Mouse (Mus musculus) 3T3-L1 (cell line): ENCODE results near the gene Nudcd3.
"Not testable (repeated sequence)": the region's sequence is repeated elsewhere in the genome, so short reads cannot be mapped to it uniquely, and the experiment has no call there.

Experiments
- DNase-seq: peaks from one replicate; pipeline ENCODE4 v3.0.0-alpha.2; 2015; ENCODE audit warnings: low read depth, low spot score

Gene Nudcd3

GRCm38 (mm10) chr11:6123605-6124120 lies 76.6 kb downstream of the Nudcd3 start:
- DNase-seq, result no peak

DNA sequence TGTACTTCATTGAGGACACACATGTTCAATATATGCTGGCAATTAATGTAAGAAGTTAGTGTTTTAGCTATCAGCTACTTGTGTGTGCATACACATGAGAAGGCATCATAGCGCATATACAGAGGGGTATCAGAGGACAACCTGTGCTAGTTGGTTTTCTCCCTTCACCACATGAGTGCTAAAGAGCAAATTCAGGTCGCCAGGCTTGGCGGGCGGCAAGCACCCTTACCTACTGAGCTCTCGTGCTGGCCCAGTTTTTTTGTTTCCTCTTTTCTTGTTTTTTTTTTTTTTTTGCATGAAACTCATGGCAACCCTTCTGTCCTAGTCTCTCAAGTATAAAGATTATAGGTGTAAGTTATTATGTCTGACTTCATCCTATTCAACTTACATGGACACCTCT lies 77.6 kb downstream of the Nudcd3 start:
- DNase-seq, result no peak

- DNase-seq, result no peak
These were observed 79.6 kb downstream of the Nudcd3 start for GRCm38 (mm10) chr11:6120596-6120995.

GRCm38 (mm10) chr11:6120001-6120400 lies 80.2 kb downstream of the Nudcd3 start:
- no peak for DNase-seq

- DNase-seq, result no peak
These were observed 80.9 kb downstream of the Nudcd3 start for GRCm38 (mm10) chr11:6119312-6119711.

- no peak for DNase-seq
These were observed 82.3 kb downstream of the Nudcd3 start for GRCm38 (mm10) chr11:6117956-6118355.

DNA sequence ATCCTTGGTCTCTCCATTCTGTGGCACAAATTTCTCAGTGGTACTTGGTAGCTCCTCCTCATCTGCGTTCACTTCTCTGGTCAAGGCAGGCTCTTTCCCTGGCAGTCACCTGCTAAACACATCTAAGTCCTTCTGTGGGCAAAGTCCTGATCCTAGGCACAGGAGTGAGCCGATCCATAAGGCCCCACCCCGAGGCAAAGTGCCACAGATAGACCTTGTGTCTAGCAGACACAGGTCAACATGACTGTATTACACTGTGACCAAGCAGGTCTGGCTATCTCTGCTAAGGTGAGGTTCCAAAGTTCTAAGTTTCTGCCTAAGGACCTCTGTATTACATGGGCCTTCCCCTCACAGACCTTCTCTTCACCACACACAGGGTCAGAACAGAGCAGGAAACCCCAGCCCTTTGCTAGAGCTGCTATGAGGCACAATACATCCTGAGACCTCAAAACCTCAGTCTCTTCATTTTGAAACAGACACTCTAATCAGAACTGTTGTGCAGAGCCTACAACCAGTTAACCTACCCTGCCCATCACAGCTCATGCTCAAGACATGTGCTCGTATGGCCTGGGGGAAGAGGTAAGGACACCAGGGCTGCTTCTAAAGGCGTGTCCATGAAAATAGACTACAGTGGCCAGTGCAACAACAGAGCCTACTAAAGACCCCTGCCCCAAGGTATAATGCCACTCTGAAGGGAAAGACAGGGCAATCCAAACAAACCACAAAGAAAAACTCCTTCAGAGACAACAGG lies 88.3 kb downstream of the Nudcd3 start:
- no peak for DNase-seq

- DNase-seq, result no peak
These were observed 90.2 kb downstream of the Nudcd3 start for GRCm38 (mm10) chr11:6109990-6110389.

- no peak for DNase-seq
These were observed 91.9 kb downstream of the Nudcd3 start for GRCm38 (mm10) chr11:6108296-6108695.

GRCm38 (mm10) chr11:6107722-6108121 lies 92.5 kb downstream of the Nudcd3 start:
- DNase-seq, result no peak

GRCm38 (mm10) chr11:6104734-6105133 lies 95.5 kb downstream of the Nudcd3 start:
- DNase-seq, result no peak

DNA sequence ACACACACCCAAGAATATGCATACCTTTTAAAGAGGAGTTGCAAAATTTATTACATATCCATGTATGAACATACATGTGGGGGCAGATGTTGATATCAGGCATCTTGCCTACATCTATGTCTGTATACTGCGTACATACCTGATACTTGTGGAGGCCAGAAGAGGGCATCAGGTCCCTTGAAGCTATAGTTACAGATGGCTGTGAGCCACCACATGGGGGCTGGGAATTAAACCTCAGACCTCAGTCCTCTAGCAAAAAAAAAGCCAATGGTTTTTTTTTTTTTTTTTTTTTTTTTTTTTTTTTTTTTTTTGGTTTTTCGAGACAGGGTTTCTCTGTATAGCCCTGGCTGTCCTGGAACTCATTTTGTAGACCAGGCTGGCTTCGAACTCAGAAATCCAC lies 103.6 kb downstream of the Nudcd3 start:
- DNase-seq, result not testable (repeated sequence)

DNA sequence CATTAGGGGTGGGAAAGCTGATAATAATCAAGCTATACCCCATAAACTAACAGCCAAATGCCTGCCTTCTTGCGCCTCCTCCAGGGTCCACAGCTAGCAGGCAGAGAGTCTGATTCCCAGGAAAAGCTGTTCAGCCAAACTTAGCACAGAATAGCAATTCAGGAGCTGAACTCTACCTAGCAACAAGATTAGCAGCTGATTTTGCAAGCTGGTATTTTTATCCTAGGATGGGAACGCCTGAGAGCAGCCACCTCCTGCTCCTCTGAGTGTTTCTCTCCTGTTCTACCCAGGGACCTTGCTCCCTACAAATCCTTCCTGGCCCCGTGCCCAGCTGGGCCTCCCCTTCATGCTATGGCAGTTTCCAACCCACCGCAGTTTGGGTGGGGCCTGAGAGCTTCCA lies 113.2 kb downstream of the Nudcd3 start:
- no peak for DNase-seq

DNA sequence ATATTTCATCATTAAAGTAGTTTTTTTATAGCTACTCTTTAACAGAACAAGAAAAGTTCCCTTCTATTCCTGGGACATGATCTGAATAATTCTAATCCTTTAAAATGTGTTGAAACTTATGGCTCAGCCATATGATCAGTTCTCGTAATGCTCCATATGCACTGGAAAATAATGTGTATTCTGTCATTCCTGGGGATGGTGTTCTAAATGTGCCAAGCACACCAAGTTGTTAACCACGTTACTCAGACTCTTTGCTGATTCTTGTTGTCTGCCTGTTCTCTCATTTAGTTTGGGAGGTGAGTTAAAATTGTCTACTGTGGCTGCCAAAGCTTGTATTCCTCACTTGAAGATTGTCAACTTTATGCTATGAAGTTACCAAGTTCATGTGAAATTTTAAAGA lies 121.5 kb downstream of the Nudcd3 start:
- no peak for DNase-seq

DNA sequence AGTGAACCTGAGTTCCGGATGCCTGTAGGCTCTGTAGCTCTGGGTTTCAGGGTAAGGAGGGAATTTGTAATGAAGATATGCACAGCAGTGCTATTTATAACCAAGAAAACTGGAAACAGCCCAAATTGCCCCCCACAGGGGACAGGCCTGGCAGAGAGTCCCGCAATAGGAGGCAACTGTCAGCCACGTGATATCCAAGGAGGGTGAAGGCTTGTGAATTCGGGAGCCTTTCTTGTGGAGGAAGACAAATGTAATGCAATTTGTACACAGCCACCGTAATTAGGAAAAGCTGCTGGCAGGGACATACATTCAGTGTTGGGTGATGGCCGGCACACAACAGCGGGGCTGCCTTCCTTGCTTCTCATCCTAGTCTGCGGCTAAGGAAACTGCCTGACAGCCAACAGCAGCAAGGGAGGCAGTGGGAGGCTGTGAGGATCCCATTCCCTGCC lies 124.6 kb downstream of the Nudcd3 start:
- DNase-seq, result no peak

DNA sequence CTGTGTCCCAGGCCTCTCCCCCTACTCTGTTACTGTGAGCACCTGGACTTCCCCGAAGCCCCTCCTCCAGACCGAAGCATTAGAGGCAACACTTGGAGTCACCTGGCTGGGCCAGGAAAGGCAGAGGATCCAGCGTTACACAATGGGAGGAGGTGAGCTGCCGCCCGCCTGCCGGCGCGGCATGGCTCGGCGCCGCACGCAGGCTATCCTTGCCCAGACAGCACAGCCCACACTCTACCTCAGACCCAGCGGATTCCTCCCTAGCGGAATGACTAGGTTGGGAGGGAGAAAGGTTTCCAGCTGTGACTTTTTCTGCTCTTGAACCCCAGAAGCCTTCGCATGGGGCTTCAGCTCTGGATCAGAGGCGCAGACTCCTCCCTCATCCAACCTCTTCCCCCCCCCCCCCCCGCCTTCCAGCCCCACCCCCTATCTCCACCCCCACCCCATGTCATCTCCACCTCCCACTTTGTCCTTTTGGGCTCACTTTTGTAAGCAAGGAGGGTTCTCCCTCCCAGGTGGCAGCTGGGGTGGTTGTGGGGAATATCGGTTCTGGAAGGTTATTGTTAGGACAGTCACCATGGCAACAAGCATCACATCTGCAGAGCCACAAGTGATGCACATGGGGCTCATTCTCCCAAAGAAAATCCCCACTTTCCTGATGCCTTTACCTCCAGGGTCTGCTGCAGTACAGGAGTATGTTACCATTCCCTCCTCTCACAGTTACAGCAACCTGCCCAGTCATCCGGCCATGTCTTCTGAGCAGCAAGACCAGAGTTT lies 131.8 kb downstream of the Nudcd3 start:
- no peak for DNase-seq

GRCm38 (mm10) chr11:6067160-6067559 lies 133.1 kb downstream of the Nudcd3 start:
- no peak for DNase-seq

DNA sequence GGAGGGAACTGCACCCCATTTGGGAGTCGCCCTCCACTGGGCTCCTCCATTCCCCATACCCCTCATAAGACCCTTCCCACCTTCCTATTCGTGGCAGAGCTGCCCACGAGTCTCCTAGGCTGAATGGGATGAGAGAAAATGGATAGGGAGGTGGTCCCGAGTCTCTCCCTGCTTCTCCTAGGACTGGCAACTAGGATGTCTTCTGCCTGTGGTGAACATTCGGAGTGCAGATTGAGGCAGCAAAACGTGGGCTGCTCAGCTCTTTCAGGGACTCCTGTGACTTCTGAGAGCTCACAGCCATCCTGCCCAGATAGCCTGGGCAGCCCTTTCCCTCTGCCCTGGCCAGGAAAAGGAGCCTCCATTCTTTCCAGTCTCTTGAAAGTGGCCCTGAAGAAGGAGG lies 134.0 kb downstream of the Nudcd3 start, which contains the start of gene Camk2b:
Gene Camk2b (minus strand): TSS at position 187 of the 400 bp plus-strand sequence.
- DNase-seq, result no peak

GRCm38 (mm10) chr11:6065551-6066121 lies 134.6 kb downstream of the Nudcd3 start:
- no peak for DNase-seq

DNA sequence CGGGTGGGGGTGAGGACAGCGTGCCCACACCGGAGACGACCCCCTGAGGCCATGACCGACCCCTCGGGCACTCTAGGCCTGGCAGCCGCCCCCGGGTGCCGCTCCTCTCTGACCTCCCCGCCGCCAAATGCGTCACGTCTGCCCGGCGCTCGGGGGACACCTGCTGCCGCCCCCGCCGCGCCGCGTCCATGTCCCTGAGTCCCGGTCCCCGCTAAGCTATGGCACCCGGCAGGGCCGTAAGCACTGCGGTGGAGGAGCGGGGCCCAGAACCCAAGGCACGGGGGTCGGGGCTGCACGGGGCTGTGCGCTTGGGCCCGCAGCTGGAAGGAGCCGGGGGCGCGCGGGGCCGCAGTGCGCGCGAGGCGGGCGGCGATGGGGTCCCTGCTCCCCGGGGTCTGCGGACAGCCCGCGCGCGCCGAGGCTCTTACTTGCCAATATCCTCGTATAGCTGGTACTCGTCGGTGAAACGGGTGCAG lies 135.1 kb downstream of the Nudcd3 start:
- DNase-seq, result no peak

DNA sequence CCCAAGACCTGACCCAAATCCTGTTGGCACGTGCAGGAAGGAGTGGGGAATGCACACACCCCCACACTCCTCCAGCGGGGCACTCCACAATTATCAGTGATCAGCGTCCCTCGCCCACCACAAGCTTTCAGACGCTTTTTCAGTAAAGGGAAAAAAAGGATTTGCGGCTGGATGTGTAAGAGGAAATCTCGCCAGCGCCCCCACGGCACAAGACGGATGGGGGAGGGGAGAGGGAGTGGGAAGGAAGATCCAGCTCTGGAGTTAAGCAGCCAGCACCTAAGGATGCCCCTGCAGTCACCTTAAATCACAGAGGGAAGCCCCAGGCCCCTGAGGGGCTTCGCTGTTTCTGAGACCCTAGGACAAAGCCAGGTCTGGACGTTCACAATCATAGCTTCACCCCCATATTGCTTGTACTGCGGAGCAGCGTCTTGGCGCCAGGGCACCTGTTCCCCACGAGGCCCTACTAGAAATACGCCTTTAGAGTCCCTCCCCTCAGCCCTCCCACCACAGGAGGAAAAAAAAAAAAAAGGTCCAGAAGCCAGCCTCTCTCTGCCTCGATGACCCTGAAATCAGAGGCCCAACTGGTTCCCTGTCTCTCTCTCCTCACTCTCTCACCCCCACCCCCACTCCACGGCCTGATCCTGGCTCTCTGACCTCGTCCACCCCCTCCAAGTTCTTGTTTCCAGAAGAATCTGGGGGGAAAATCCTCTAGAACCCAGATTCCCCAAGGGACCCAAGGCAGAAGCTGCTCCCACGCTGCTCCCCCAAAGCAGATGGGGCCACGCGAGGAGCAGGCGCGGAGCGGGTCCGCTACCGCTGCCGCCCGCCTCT lies 135.8 kb downstream of the Nudcd3 start:
- no peak for DNase-seq
